Mouse (Mus musculus) left cerebral cortex, postnatal 36 days (tissue): Measurements from ENCODE around the gene Ncoa3. TPM values are rescaled to one million over a fixed set of nuclear protein-coding genes. Genes with fewer than 3 reads are reported as not detected.

ENCODE experiments used
- DNase-seq, 2 experiments: peaks; one replicate each; pipeline ENCODE4 v3.0.0; 2021 to 2022; ENCODE audit warnings: low spot score in 2 of 2, mixed read lengths in 1 of 2
- intact Hi-C: fragments of 180-260 bp; cut with DNase I; formaldehyde crosslinking; loops from one replicate; pipeline ENCODE4 v1.15.1; 2025
- total RNA-seq, 2 experiments: library from RNA; stranded (reverse); gene quantifications; 2 replicates each; pipeline ENCODE4 v1.2.3; 2021

Ncoa3 gene
- total RNA-seq, 2 experiments from 2014 or later = 27.9 to 36.6 TPM

DNA sequence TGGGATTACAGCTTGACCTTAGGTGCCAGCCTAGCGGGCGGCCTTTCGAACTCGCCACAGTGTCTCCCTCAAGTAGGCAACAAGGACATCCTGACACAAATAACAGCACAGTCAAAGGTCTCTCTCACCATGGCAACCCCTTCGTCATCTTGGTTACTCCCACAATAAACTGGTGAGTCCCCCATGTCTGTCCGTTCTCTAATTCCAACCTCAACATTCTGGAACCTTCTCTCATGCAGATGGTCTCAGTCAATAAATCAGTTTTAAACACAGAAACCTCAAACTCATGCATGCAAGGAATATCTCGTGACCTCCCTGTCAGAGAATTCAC, 123.8 kb downstream of the Ncoa3 start:
- no peak for DNase-seq
- intact Hi-C loops = no loop called here

DNA sequence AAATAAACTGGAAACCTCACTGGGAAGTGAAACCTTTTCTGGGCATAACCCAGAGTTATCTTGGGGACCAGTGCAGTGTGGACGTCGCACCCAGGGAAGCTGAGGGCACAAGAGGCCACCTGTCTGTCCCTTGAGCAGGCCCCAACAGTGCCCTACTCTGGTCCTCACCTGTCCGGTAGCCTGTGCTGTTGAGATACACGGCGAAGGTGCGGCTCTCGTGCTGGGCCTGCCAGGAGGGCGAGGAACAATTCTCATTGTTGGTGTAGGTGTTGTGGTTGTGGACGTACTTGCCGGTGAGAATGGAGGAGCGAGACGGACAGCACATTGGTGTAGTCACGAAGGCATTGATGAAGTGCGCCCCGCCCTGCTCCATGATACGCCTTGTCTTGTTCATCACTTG, 124.3 kb downstream of the Ncoa3 start:
- DNase-seq = no peak
- intact Hi-C loops = no loop called here

DNA sequence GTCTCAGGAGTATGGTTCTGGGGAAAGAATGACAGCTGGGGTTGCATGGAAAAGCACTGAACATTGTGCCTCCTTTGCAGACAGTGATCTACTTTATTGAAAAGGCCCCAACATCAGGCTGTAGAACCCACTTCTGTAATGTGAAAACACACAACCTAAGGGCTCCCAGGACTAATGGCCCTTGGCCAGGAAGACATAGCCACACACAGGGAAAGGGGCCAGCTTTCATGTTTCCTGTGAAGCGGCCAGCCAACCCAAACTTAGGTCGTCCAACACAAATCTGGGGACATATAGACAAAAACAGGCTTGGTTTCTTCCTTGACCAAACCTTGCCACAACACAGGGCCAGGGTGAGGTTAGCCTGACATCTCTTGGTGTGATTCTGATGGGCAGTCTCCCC, 127.6 kb downstream of the Ncoa3 start:
- intact Hi-C loops = no loop called here
- DNase-seq = no peak

DNA sequence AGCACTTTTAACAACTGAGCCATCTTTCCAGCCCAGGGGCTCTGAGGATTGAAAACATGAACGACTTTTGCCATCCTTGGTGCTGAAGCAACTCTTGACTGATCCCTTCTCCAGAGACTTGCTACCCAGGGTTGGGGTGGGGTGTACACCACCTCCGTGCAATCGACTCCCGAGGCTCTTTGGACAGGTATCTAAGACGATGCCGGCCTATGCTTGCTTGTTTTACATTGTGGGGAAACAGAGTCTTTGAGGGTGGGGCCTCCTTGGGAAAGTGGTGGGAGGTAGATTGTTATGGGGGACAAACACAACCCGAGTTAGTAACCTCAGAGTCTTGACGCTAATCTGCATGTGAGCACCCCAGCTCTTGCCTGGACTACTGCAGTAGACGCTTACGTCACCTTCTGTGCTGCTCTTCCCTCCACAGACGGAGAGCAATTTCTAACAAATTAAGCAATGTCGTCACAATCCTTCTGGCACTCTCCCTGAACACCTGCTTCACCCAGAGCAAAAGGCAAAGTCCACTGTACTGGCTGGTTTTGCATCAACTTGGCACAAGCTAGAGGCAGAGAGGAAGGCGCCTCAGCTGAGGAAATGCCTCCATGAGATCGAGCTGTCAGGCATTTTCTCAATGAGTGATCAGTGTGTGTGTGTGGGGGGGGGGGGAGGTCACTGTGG, 129.4 kb downstream of the Ncoa3 start:
- no peak for DNase-seq
- intact Hi-C loops = no loop called here

DNA sequence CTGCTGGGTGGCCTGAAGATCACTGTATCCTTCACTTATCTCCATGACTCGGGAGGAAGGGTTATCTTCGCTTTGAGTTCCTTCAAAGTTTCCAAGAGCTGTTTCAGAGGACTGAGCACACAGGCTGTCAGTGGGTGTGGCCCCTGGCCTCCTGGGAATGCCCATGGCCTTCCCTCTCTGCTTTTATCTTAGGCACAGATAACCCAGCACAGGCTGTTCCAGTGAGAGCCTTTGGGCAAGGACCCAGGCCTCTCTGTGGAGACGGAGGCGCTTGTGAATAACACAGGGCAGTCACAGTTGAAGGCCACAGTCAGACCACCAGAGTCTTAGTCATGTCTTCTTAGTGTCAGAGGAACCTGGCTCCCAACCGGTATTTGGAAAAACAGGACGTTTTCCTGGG, 130.3 kb downstream of the Ncoa3 start:
- intact Hi-C loops = no loop called here
- no peak for DNase-seq

Other genes starting within 250 kb of the Ncoa3 start
- gene Zmynd8, start 93.6 kb upstream of the Ncoa3 start, total RNA-seq = 100 to 1,000 TPM; 119 to 184 TPM
- gene Sulf2, start 163.0 kb downstream of the Ncoa3 start, total RNA-seq = 100 to 1,000 TPM in 1 of 2 experiments, 10 to 100 TPM in 1; 95.9 to 119 TPM